Mouse (Mus musculus): ENCODE measurements at regions not wholly inside any gene's neighbourhood (a gene's known extent, or its start where the extent isn't known, plus 50 kb on each side); places are given as distances from the start of the nearest gene placed in this dataset.
A peak's percentile ranks its signal among the peaks of the same experiment; 100 is the strongest.

DNA sequence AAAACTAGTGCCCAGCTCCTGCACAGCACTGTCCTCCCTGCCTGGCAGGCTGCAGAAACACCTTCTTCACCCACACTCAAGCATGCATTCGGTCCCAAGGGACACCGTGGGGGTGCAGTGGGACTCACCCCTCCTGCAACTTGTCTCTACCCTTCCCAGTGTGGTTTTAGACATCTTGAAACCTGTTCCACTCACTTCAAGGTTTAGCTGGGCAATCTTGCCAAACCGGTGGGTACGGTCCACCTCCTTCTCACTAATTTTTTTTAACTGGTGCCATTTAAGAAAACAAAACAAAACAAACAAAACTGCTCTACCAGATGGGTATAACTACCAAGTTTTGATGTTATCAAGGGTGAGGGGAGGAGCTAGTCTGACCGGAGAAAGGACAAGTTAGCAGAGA, 74.2 kb upstream of the Fzd10 start:
- no peak for DNase-seq
- no peaks in the 10 kb centered on the region for H3K4me1 ChIP-seq (replicated peaks; ENCODE audit: control insufficient read depth, insufficient read depth, low read length)
- no peaks in the 10 kb centered on the region for H3K36me3 ChIP-seq (ENCODE audit: control insufficient read depth, insufficient read depth, low read length)
- no peak overlapping the region for H3K4me3 ChIP-seq (ENCODE audit: control insufficient read depth, insufficient read depth, low read length)
- H3K27me3 ChIP-seq (ENCODE audit: control insufficient read depth, insufficient read depth, low read length): no peaks in the 10 kb centered on the region
- TF ChIP-seq CTCF (IDR thresholded peaks at IDR 0.05; ENCODE audit: borderline replicate concordance, control insufficient read depth, extremely low read depth, insufficient read depth, low read length, poor library complexity): no peak
- no peak for TF ChIP-seq POLR2A (IDR thresholded peaks at IDR 0.05; ENCODE audit: control insufficient read depth, extremely low read depth, insufficient read depth, low read length, poor library complexity)
- H3K27ac ChIP-seq (ENCODE audit: control insufficient read depth, insufficient read depth, low read length): no peak overlapping the region
- 85% methylated on average over 5 of the region's 5 CpGs for WGBS

GRCm38 (mm10) chr5:128524377-128525280, 76.0 kb upstream of the Fzd10 start:
- Histone ChIP-seq H3K4me3 (ENCODE audit: control insufficient read depth, insufficient read depth, low read length) (no peak overlapping the region), H3K27ac (ENCODE audit: control insufficient read depth, insufficient read depth, low read length) (no peak overlapping the region), H3K36me3 (ENCODE audit: control insufficient read depth, insufficient read depth, low read length) (no peaks in the 10 kb centered on the region), H3K27me3 (ENCODE audit: control insufficient read depth, insufficient read depth, low read length) (no peaks in the 10 kb centered on the region), H3K4me1 (replicated peaks; ENCODE audit: control insufficient read depth, insufficient read depth, low read length) (no peaks in the 10 kb centered on the region)
- TF ChIP-seq CTCF (IDR thresholded peaks at IDR 0.05; ENCODE audit: borderline replicate concordance, control insufficient read depth, extremely low read depth, insufficient read depth, low read length, poor library complexity) (no peak), POLR2A (IDR thresholded peaks at IDR 0.05; ENCODE audit: control insufficient read depth, extremely low read depth, insufficient read depth, low read length, poor library complexity) (no peak)
- 35% methylated on average over 26 of the region's 26 CpGs for WGBS
- no peak for DNase-seq

GRCm38 (mm10) chr5:128522667-128523066, 78.0 kb upstream of the Fzd10 start:
- WGBS: 43% methylated on average over 5 of the region's 5 CpGs
- TF ChIP-seq POLR2A (IDR thresholded peaks at IDR 0.05; ENCODE audit: control insufficient read depth, extremely low read depth, insufficient read depth, low read length, poor library complexity): no peak
- TF ChIP-seq CTCF (IDR thresholded peaks at IDR 0.05; ENCODE audit: borderline replicate concordance, control insufficient read depth, extremely low read depth, insufficient read depth, low read length, poor library complexity): no peak
- Histone ChIP-seq H3K4me3 (ENCODE audit: control insufficient read depth, insufficient read depth, low read length) (no peak overlapping the region), H3K4me1 (replicated peaks; ENCODE audit: control insufficient read depth, insufficient read depth, low read length) (no peaks in the 10 kb centered on the region), H3K27ac (ENCODE audit: control insufficient read depth, insufficient read depth, low read length) (no peak overlapping the region), H3K36me3 (ENCODE audit: control insufficient read depth, insufficient read depth, low read length) (no peaks in the 10 kb centered on the region), H3K27me3 (ENCODE audit: control insufficient read depth, insufficient read depth, low read length) (no peaks in the 10 kb centered on the region)
- peak; percentile 11 for DNase-seq

DNA sequence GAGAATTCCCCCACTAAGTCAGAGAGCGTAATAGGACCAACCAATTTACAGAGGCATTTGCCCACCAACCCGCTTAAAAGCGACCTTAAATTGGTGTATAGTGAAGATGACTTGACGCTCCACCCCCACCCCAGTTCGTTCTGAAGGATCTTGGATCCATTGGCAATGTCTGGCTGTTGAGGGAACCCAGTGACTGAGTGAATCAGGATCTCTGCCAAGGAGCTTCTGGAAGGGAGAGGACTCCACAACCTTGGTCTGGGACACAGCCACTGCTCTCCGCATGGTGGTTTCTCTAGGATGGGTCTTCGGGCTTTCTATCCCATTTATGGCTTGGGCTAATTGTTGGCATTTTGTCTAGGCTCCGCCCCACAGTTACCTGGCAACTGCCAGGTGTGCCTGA, 83.3 kb upstream of the Fzd10 start:
- Histone ChIP-seq H3K4me1 (replicated peaks; ENCODE audit: control insufficient read depth, insufficient read depth, low read length) (no peaks in the 10 kb centered on the region), H3K36me3 (ENCODE audit: control insufficient read depth, insufficient read depth, low read length) (no peaks in the 10 kb centered on the region), H3K27me3 (ENCODE audit: control insufficient read depth, insufficient read depth, low read length) (no peaks in the 10 kb centered on the region), H3K27ac (ENCODE audit: control insufficient read depth, insufficient read depth, low read length) (no peak overlapping the region), H3K4me3 (ENCODE audit: control insufficient read depth, insufficient read depth, low read length) (no peak overlapping the region)
- no peak for DNase-seq
- no peak for TF ChIP-seq POLR2A (IDR thresholded peaks at IDR 0.05; ENCODE audit: control insufficient read depth, extremely low read depth, insufficient read depth, low read length, poor library complexity)
- TF ChIP-seq CTCF (IDR thresholded peaks at IDR 0.05; ENCODE audit: borderline replicate concordance, control insufficient read depth, extremely low read depth, insufficient read depth, low read length, poor library complexity): no peak
- 68% methylated on average over 8 of the region's 8 CpGs for WGBS

- TF ChIP-seq POLR2A (IDR thresholded peaks at IDR 0.05; ENCODE audit: control insufficient read depth, extremely low read depth, insufficient read depth, low read length, poor library complexity) (no peak), CTCF (IDR thresholded peaks at IDR 0.05; ENCODE audit: borderline replicate concordance, control insufficient read depth, extremely low read depth, insufficient read depth, low read length, poor library complexity) (peak; percentile 23; the same call in 1 of the 2 replicates)
- Histone ChIP-seq H3K27ac (ENCODE audit: control insufficient read depth, insufficient read depth, low read length) (no peak overlapping the region), H3K4me1 (replicated peaks; ENCODE audit: control insufficient read depth, insufficient read depth, low read length) (no peaks in the 10 kb centered on the region), H3K36me3 (ENCODE audit: control insufficient read depth, insufficient read depth, low read length) (no peaks in the 10 kb centered on the region), H3K4me3 (ENCODE audit: control insufficient read depth, insufficient read depth, low read length) (no peak overlapping the region), H3K27me3 (ENCODE audit: control insufficient read depth, insufficient read depth, low read length) (no peaks in the 10 kb centered on the region)
- DNase-seq: no peak
- 3% methylated on average over 2 of the region's 2 CpGs for WGBS
Observed at GRCm38 (mm10) chr5:128515343-128515742, 82.5 kb upstream of the Tmem132d start.

- H3K27me3 ChIP-seq (ENCODE audit: control insufficient read depth, insufficient read depth, low read length): no peaks in the 10 kb centered on the region
- H3K4me1 ChIP-seq (replicated peaks; ENCODE audit: control insufficient read depth, insufficient read depth, low read length): no peaks in the 10 kb centered on the region
- H3K4me3 ChIP-seq (ENCODE audit: control insufficient read depth, insufficient read depth, low read length): no peak overlapping the region
- no peaks in the 10 kb centered on the region for H3K36me3 ChIP-seq (ENCODE audit: control insufficient read depth, insufficient read depth, low read length)
- no peak for DNase-seq
- WGBS: 77% methylated on average over 14 of the region's 14 CpGs
- H3K27ac ChIP-seq (ENCODE audit: control insufficient read depth, insufficient read depth, low read length): no peak overlapping the region
- TF ChIP-seq CTCF (IDR thresholded peaks at IDR 0.05; ENCODE audit: borderline replicate concordance, control insufficient read depth, extremely low read depth, insufficient read depth, low read length, poor library complexity) (no peak), POLR2A (IDR thresholded peaks at IDR 0.05; ENCODE audit: control insufficient read depth, extremely low read depth, insufficient read depth, low read length, poor library complexity) (no peak)
Observed at GRCm38 (mm10) chr5:128513261-128513660, 80.4 kb upstream of the Tmem132d start.
